Mouse (Mus musculus) kidney, embryonic 16.5 days (tissue): Measurements from ENCODE around the gene Apaf1. TPM values are rescaled to one million over a fixed set of nuclear protein-coding genes. Genes with fewer than 3 reads are reported as not detected.

Experiments
- ATAC-seq: fragments of 200-750 bp; cut with Nextera tagmentation; 2 replicates; pipeline ENCODE4 v1.8.0; 2017; ENCODE audit warnings: moderate TSS enrichment; ENCODE audit not compliant: low FRiP score, low TSS enrichment
- H3K27ac ChIP-seq: fragments of 300-500 bp; sonication (generic); 2 replicates; pipeline ENCODE4 v1.5.1; 2014; ENCODE audit warnings: low read length
- H3K27me3 ChIP-seq: fragments of 300-500 bp; sonication (generic); 2 replicates; pipeline ENCODE4 v1.6.1; 2014; ENCODE audit warnings: low read length, control low read depth, mixed read lengths; ENCODE audit not compliant: insufficient read depth
- H3K36me3 ChIP-seq: fragments of 300-500 bp; sonication (generic); 2 replicates; pipeline ENCODE4 v1.6.1; 2014; ENCODE audit warnings: low read length, control low read depth, mixed read lengths; ENCODE audit not compliant: insufficient read depth
- H3K4me1 ChIP-seq: fragments of 300-500 bp; sonication (generic); 2 replicates; pipeline ENCODE4 v1.6.1; 2014; ENCODE audit warnings: low read length, control low read depth, mixed read lengths; ENCODE audit not compliant: insufficient read depth
- H3K4me2 ChIP-seq: fragments of 300-500 bp; sonication (generic); replicated peaks from 2 replicates; pipeline ENCODE4 v1.6.1; 2014; ENCODE audit warnings: low read depth, low read length
- H3K4me3 ChIP-seq: fragments of 300-500 bp; sonication (generic); 2 replicates; pipeline ENCODE4 v1.5.1; 2014; ENCODE audit warnings: mild to moderate bottlenecking, low read length
- H3K9ac ChIP-seq: fragments of 300-500 bp; sonication (generic); replicated peaks from 2 replicates; pipeline ENCODE4 v1.6.1; 2014; ENCODE audit warnings: low read length
- H3K9me3 ChIP-seq: fragments of 300-500 bp; sonication (generic); 2 replicates; pipeline ENCODE4 v1.6.1; 2016; ENCODE audit warnings: low read length, control low read depth
- WGBS: fragments of 180-500 bp; shearing (Covaris S2); extraction: QIAGEN DNeasy Blood & Tissue Kit; methylation state at CpG from one replicate; pipeline ENCODE4 v1.1.7; 2014; 5-methylcytosine and 5-hydroxymethylcytosine counted together
- polyA plus RNA-seq: library from polyadenylated mRNA; unstranded; fragments of >200 nt; fragmentation: Nextera tagmentation; extraction: Ambion mirVana; gene quantifications from 2 replicates; pipeline ENCODE4 v1.2.1, GENCODE M21; 2015

The Apaf1 gene
- polyA plus RNA-seq, 1 experiment from 2014 or later = 15.8 TPM

DNA sequence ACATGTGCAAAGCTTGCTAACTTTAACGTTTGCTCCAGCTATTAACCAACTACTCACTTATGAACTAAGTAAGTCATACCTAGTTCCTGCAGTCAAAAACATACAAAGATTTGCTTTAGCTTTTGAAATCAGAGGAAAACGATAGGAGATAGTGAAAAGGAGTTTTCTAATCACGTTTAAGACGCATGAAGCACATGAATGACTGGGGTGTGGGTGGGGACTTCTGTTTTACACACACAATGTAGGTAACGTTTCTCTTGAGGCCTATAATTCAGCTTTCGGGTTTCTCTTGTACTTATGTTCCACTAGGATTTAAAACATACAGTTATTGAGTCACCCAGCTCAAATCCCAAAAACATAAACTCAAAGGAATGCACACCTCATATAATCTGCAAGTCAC is 40.1 kb upstream of the Apaf1 start:
- peak overlapping the region; percentile 56 for H3K4me2 ChIP-seq
- WGBS = 24% methylated on average over 6 of the region's 6 CpGs
- H3K9me3 ChIP-seq = no peaks in the 10 kb centered on the region
- peak overlapping the region; percentile 93; the same call in 1 of the 2 replicates for H3K27ac ChIP-seq
- H3K36me3 ChIP-seq = peaks cover 39% of the 10 kb centered on the region
- no peak for ATAC-seq
- peak overlapping the region; percentile 95 for H3K4me3 ChIP-seq
- no peaks in the 10 kb centered on the region for H3K27me3 ChIP-seq
- peaks cover 28% of the 10 kb centered on the region for H3K4me1 ChIP-seq
- H3K9ac ChIP-seq = peak overlapping the region; percentile 97

DNA sequence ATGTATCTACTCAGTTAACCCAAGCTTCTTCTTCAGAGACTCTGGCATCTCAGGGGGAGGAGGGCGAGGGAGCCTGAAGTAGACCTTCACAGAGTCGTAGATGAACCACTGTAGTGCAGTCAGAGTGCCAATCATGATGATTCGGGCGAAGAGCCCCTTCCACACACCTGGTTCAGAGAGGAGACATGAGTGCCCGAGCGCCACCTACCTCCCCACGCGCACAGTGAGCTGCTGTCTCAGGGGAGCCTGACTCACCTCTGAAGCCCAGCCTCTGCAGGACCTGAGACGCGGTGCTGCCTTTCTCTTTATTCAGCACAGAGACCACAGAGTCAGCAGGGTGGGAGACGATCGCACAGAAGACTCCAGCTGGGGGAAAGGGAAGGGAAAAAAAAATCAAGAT is 34.4 kb upstream of the Apaf1 start:
- peaks cover 8% of the 10 kb centered on the region; the same call in 1 of the 2 replicates for H3K9me3 ChIP-seq
- no peak overlapping the region for H3K4me3 ChIP-seq
- H3K36me3 ChIP-seq = peaks cover 86% of the 10 kb centered on the region
- H3K27ac ChIP-seq = no peak overlapping the region
- peaks cover 11% of the 10 kb centered on the region for H3K4me1 ChIP-seq
- no peak overlapping the region for H3K4me2 ChIP-seq
- no peak for ATAC-seq
- WGBS = 96% methylated on average over 12 of the region's 12 CpGs
- no peak overlapping the region for H3K9ac ChIP-seq
- H3K27me3 ChIP-seq = no peaks in the 10 kb centered on the region

GRCm38 (mm10) chr10:91109841-91110240 is 27.3 kb upstream of the Apaf1 start:
- Histone ChIP-seq H3K4me1 (no peaks in the 10 kb centered on the region), H3K9ac (no peak overlapping the region), H3K36me3 (peaks cover 29% of the 10 kb centered on the region), H3K9me3 (peaks cover 12% of the 10 kb centered on the region), H3K4me3 (no peak overlapping the region), H3K27me3 (no peaks in the 10 kb centered on the region), H3K4me2 (no peak overlapping the region), H3K27ac (no peak overlapping the region)
- no peak for ATAC-seq
- WGBS = 49% methylated on average over 4 of the region's 4 CpGs

DNA sequence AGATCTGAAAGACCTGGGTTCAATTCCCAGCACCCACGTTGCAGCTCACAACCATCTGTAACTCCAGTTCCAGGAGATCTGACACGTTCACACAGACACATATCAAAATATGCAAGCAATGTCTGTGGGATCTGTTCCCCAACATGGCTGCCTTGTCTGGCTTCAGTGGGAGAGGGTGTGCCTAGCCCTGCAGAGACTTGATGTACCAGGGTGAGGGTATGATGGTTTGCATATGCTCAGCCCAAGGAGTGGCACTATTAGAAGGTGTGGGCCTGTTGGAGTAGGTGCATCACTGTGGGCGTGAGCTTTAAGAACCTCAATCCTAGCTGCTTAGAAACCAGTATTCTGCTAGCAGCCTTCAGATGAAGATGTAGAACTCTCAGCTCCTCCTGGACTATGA is 23.4 kb upstream of the Apaf1 start:
- Histone ChIP-seq H3K27ac (no peak overlapping the region), H3K9ac (no peak overlapping the region), H3K36me3 (peaks cover 14% of the 10 kb centered on the region), H3K27me3 (no peaks in the 10 kb centered on the region), H3K9me3 (peaks cover 1% of the 10 kb centered on the region), H3K4me3 (no peak overlapping the region), H3K4me2 (no peak overlapping the region), H3K4me1 (no peaks in the 10 kb centered on the region)
- ATAC-seq = no peak
- 84% methylated on average over 3 of the region's 3 CpGs for WGBS

GRCm38 (mm10) chr10:91102799-91103590 is 20.4 kb upstream of the Apaf1 start:
- no peak overlapping the region for H3K9ac ChIP-seq
- no peaks in the 10 kb centered on the region for H3K27me3 ChIP-seq
- no peaks in the 10 kb centered on the region for H3K9me3 ChIP-seq
- 92% methylated on average over 14 of the region's 14 CpGs for WGBS
- H3K4me3 ChIP-seq = no peak overlapping the region
- no peak overlapping the region for H3K4me2 ChIP-seq
- no peak for ATAC-seq
- peaks cover 23% of the 10 kb centered on the region for H3K36me3 ChIP-seq
- no peak overlapping the region for H3K27ac ChIP-seq
- no peaks in the 10 kb centered on the region for H3K4me1 ChIP-seq

DNA sequence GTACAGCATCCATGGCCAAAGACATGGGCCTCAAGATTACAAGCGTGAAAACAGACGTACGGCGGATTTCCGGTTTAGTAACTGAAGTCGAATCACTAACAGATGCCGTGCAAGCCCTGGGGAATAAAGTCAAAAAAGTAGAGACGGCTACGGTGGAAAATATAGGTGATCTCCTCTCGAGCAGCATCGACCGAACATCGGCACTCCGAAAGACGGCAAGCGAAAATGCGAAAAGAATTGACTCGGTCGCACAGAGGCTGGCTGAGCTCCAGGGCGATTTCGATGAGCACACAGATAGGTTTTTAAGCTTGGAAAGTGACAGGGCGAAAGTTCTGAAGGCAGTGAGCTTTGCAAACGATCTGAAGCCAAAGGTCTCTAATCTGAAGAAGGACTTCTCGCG is 19.4 kb upstream of the Apaf1 start:
- H3K36me3 ChIP-seq = peaks cover 27% of the 10 kb centered on the region
- 96% methylated on average over 25 of the region's 25 CpGs for WGBS
- H3K27me3 ChIP-seq = no peaks in the 10 kb centered on the region
- H3K9me3 ChIP-seq = no peaks in the 10 kb centered on the region
- no peaks in the 10 kb centered on the region for H3K4me1 ChIP-seq
- no peak overlapping the region for H3K4me3 ChIP-seq
- H3K9ac ChIP-seq = no peak overlapping the region
- H3K4me2 ChIP-seq = no peak overlapping the region
- H3K27ac ChIP-seq = no peak overlapping the region
- no peak for ATAC-seq

- no peak for ATAC-seq
- Histone ChIP-seq H3K36me3 (peaks cover 35% of the 10 kb centered on the region), H3K27me3 (no peaks in the 10 kb centered on the region), H3K4me3 (no peak overlapping the region), H3K9me3 (no peaks in the 10 kb centered on the region), H3K27ac (no peak overlapping the region), H3K4me1 (no peaks in the 10 kb centered on the region), H3K9ac (no peak overlapping the region), H3K4me2 (no peak overlapping the region)
- 96% methylated on average over 1 of the region's 1 CpGs for WGBS
Measured at GRCm38 (mm10) chr10:91100101-91100500, 17.5 kb upstream of the Apaf1 start.

GRCm38 (mm10) chr10:91098056-91098455 is 15.5 kb upstream of the Apaf1 start:
- Histone ChIP-seq H3K4me3 (no peak overlapping the region), H3K4me2 (no peak overlapping the region), H3K9me3 (no peaks in the 10 kb centered on the region), H3K4me1 (no peaks in the 10 kb centered on the region), H3K9ac (no peak overlapping the region), H3K27ac (no peak overlapping the region), H3K27me3 (no peaks in the 10 kb centered on the region), H3K36me3 (peaks cover 42% of the 10 kb centered on the region)
- WGBS = 94% methylated on average over 8 of the region's 8 CpGs
- no peak for ATAC-seq

- Histone ChIP-seq H3K4me3 (no peak overlapping the region), H3K27ac (no peak overlapping the region), H3K9me3 (no peaks in the 10 kb centered on the region), H3K4me1 (no peaks in the 10 kb centered on the region), H3K36me3 (peaks cover 26% of the 10 kb centered on the region), H3K9ac (no peak overlapping the region), H3K27me3 (no peaks in the 10 kb centered on the region), H3K4me2 (no peak overlapping the region)
- WGBS = 81% methylated on average over 15 of the region's 15 CpGs
- no peak for ATAC-seq
Measured at GRCm38 (mm10) chr10:91094251-91095104, 11.9 kb upstream of the Apaf1 start.

- Histone ChIP-seq H3K27me3 (no peaks in the 10 kb centered on the region), H3K9ac (no peak overlapping the region), H3K36me3 (peaks cover 18% of the 10 kb centered on the region), H3K9me3 (no peaks in the 10 kb centered on the region), H3K4me2 (no peak overlapping the region), H3K27ac (no peak overlapping the region), H3K4me3 (no peak overlapping the region), H3K4me1 (no peaks in the 10 kb centered on the region)
- no peak for ATAC-seq
- 92% methylated on average over 4 of the region's 4 CpGs for WGBS
Measured at GRCm38 (mm10) chr10:91092812-91093211, 10.2 kb upstream of the Apaf1 start.
